Mouse (Mus musculus) CH12.LX (cell line): ENCODE measurements at regions not wholly inside any gene's neighbourhood (a gene's known extent, or its start where the extent isn't known, plus 50 kb on each side); places are given as distances from the start of the nearest gene placed in this dataset.

Source experiments
- DNase-seq: peaks from one replicate; pipeline ENCODE4 v3.0.0-alpha.2; 2013; ENCODE audit errors: extremely low read depth
- H3K27ac ChIP-seq: 2 replicates; pipeline ENCODE4 v1.5.1; 2012; ENCODE audit warnings: low read depth, mild to moderate bottlenecking, control low read depth, moderate library complexity; ENCODE audit not compliant: insufficient read depth
- H3K27me3 ChIP-seq: replicated peaks from 2 replicates; pipeline ENCODE3; 2012; ENCODE audit warnings: inconsistent platforms
- H3K36me3 ChIP-seq, 2 experiments: replicated peaks in 1 of 2; 2 replicates each; pipeline versions ENCODE3 to v1.6.1; 2012; ENCODE audit warnings: inconsistent platforms in 1 of 2, low read length in 1 of 2, mild to moderate bottlenecking in 1 of 2, mixed read lengths in 1 of 2, moderate library complexity in 1 of 2; ENCODE audit not compliant: control insufficient read depth in 1 of 2, insufficient read depth in 1 of 2
- H3K4me1 ChIP-seq, 2 experiments: 2 replicates each; pipeline ENCODE4 v1.6.1; 2012; ENCODE audit warnings: inconsistent platforms in 1 of 2, moderate library complexity in 1 of 2; ENCODE audit not compliant: insufficient read depth in 2 of 2, control insufficient read depth in 1 of 2
- H3K4me2 ChIP-seq: 2 replicates; pipeline ENCODE4 v1.6.1; 2012; ENCODE audit warnings: low read depth, mild to moderate bottlenecking, control low read depth; ENCODE audit not compliant: poor library complexity, insufficient read depth, severe bottlenecking
- H3K4me3 ChIP-seq, 3 experiments: fragments of 150-350 bp in 1 of 3; sonication (generic) in 1 of 3; replicated peaks in 1 of 3; 2 replicates each; pipeline versions ENCODE3 to v1.5.1; 2011 to 2012; ENCODE audit warnings: low read depth in 2 of 3, low read length in 2 of 3, mild to moderate bottlenecking in 2 of 3, moderate library complexity in 2 of 3, control low read depth in 1 of 3, improper control_type of control experiment in 1 of 3, inconsistent platforms in 1 of 3, mixed read lengths in 1 of 3; ENCODE audit not compliant: poor library complexity in 1 of 3
- H3K79me2 ChIP-seq: replicated peaks from 2 replicates; pipeline ENCODE4 v1.6.1; 2012; ENCODE audit warnings: mild to moderate bottlenecking, moderate library complexity; ENCODE audit not compliant: control insufficient read depth, poor library complexity, insufficient read depth, severe bottlenecking; ENCODE audit errors: extremely low read depth
- H3K9ac ChIP-seq: 2 replicates; pipeline ENCODE4 v1.6.1; 2012; ENCODE audit warnings: low read depth, mild to moderate bottlenecking, control low read depth, moderate library complexity; ENCODE audit not compliant: insufficient read depth
- H3K9me3 ChIP-seq: replicated peaks from 2 replicates; pipeline ENCODE3; 2012; ENCODE audit warnings: low read length, inconsistent platforms, mixed read lengths
- BHLHE40 ChIP-seq: IDR thresholded peaks from 2 replicates; pipeline ENCODE4 v1.6.1; 2011; ENCODE audit warnings: mild to moderate bottlenecking, low read depth, low read length, improper control_type of control experiment
- CTCF ChIP-seq, 2 experiments: IDR thresholded peaks in 1 of 2; conservative IDR thresholded peaks in 1 of 2; 2 replicates each; pipeline ENCODE4 v1.5.1; 2011 to 2012; ENCODE audit warnings: low read depth in 2 of 2, low read length in 2 of 2, improper control_type of control experiment in 1 of 2, inconsistent platforms in 1 of 2, mild to moderate bottlenecking in 1 of 2, moderate library complexity in 1 of 2
- EP300 ChIP-seq: IDR thresholded peaks from 2 replicates; pipeline ENCODE4 v1.6.1; 2011; ENCODE audit warnings: low read length, improper control_type of control experiment
- ETS1 ChIP-seq: conservative IDR thresholded peaks from 2 replicates; pipeline ENCODE4 v1.6.1; 2012; ENCODE audit warnings: low read depth, mild to moderate bottlenecking, inconsistent platforms, low read length, improper control_type of control experiment, moderate library complexity
- IRF4 ChIP-seq: IDR thresholded peaks from 2 replicates; pipeline ENCODE4 v1.6.1; 2014; ENCODE audit warnings: low read depth, mild to moderate bottlenecking, inconsistent platforms, low read length, improper control_type of control experiment
- JUND ChIP-seq: conservative IDR thresholded peaks from 2 replicates; pipeline ENCODE4 v1.6.1; 2011; ENCODE audit warnings: low read depth, low read length, improper control_type of control experiment
- MAFK ChIP-seq: IDR thresholded peaks from 2 replicates; pipeline ENCODE4 v1.6.1; 2011; ENCODE audit warnings: low read length, improper control_type of control experiment; ENCODE audit not compliant: insufficient replicate concordance
- MAX ChIP-seq: IDR thresholded peaks from 2 replicates; pipeline ENCODE4 v1.6.1; 2011; ENCODE audit warnings: low read length, improper control_type of control experiment
- MEF2A ChIP-seq: IDR thresholded peaks from 2 replicates; pipeline ENCODE4 v1.6.1; 2014; ENCODE audit warnings: low read depth, mild to moderate bottlenecking, inconsistent platforms, low read length, improper control_type of control experiment, borderline replicate concordance
- MXI1 ChIP-seq: IDR thresholded peaks from 2 replicates; pipeline ENCODE4 v1.6.1; 2011; ENCODE audit warnings: mild to moderate bottlenecking, low read depth, low read length, improper control_type of control experiment
- NELFE ChIP-seq: IDR thresholded peaks from 2 replicates; pipeline ENCODE4 v1.6.1; 2011; ENCODE audit warnings: low read depth, low read length, improper control_type of control experiment
- POLR2AphosphoS2 ChIP-seq: IDR thresholded peaks from 2 replicates; pipeline ENCODE4 v1.6.1; 2011; ENCODE audit warnings: low read depth, low read length, improper control_type of control experiment
- RCOR1 ChIP-seq: conservative IDR thresholded peaks from 2 replicates; pipeline ENCODE4 v1.6.1; 2012; ENCODE audit warnings: low read depth, mild to moderate bottlenecking, inconsistent platforms, low read length, improper control_type of control experiment
- SIN3A ChIP-seq: IDR thresholded peaks from 2 replicates; pipeline ENCODE4 v1.6.1; 2012; ENCODE audit warnings: low read length, improper control_type of control experiment, inconsistent platforms
- SMC3 ChIP-seq: IDR thresholded peaks from 2 replicates; pipeline ENCODE4 v1.6.1; 2011; ENCODE audit warnings: low read depth, low read length, improper control_type of control experiment
- TCF12 ChIP-seq: IDR thresholded peaks from 2 replicates; pipeline ENCODE4 v1.6.1; 2014; ENCODE audit warnings: low read depth, mild to moderate bottlenecking, inconsistent platforms, low read length, improper control_type of control experiment
- UBTF ChIP-seq: IDR thresholded peaks from 2 replicates; pipeline ENCODE4 v1.6.1; 2012; ENCODE audit warnings: low read depth, mild to moderate bottlenecking, inconsistent platforms, low read length, improper control_type of control experiment, moderate library complexity
- USF1 ChIP-seq: IDR thresholded peaks from 2 replicates; pipeline ENCODE4 v1.6.1; 2014; ENCODE audit warnings: low read depth, mild to moderate bottlenecking, inconsistent platforms, low read length, improper control_type of control experiment
- USF2 ChIP-seq: conservative IDR thresholded peaks from 2 replicates; pipeline ENCODE4 v1.6.1; 2011; ENCODE audit warnings: low read depth, low read length, improper control_type of control experiment
- ZKSCAN1 ChIP-seq: IDR thresholded peaks from 2 replicates; pipeline ENCODE4 v1.6.1; 2012; ENCODE audit warnings: low read depth, inconsistent platforms, low read length, improper control_type of control experiment, borderline replicate concordance
- ZMIZ1 ChIP-seq: IDR thresholded peaks from 2 replicates; pipeline ENCODE4 v1.6.1; 2012; ENCODE audit warnings: low read depth, mild to moderate bottlenecking, inconsistent platforms, low read length, improper control_type of control experiment
- ZNF384 ChIP-seq: IDR thresholded peaks from 2 replicates; pipeline ENCODE4 v1.6.1; 2012; ENCODE audit warnings: low read depth, low read length, improper control_type of control experiment, inconsistent platforms
- dilution Hi-C: fragments of 300-500 bp; cut with MboI; formaldehyde crosslinking; loops from 2 replicates; pipeline ENCODE4 v1.14.3; 2020; ENCODE audit warnings: low sequenced_read_pairs; ENCODE audit not compliant: extremely low pct_unique_long_range_greater_than_20kb, extremely low pct_ligation_motif_present
- in situ Hi-C: fragments of 300-500 bp; cut with MboI; formaldehyde crosslinking; loops from 3 replicates; pipeline ENCODE4 v1.14.3; 2019; ENCODE audit warnings: low sequenced_read_pairs, low pct_ligation_motif_present, low pct_unique_long_range_greater_than_20kb, mixed read lengths

DNA sequence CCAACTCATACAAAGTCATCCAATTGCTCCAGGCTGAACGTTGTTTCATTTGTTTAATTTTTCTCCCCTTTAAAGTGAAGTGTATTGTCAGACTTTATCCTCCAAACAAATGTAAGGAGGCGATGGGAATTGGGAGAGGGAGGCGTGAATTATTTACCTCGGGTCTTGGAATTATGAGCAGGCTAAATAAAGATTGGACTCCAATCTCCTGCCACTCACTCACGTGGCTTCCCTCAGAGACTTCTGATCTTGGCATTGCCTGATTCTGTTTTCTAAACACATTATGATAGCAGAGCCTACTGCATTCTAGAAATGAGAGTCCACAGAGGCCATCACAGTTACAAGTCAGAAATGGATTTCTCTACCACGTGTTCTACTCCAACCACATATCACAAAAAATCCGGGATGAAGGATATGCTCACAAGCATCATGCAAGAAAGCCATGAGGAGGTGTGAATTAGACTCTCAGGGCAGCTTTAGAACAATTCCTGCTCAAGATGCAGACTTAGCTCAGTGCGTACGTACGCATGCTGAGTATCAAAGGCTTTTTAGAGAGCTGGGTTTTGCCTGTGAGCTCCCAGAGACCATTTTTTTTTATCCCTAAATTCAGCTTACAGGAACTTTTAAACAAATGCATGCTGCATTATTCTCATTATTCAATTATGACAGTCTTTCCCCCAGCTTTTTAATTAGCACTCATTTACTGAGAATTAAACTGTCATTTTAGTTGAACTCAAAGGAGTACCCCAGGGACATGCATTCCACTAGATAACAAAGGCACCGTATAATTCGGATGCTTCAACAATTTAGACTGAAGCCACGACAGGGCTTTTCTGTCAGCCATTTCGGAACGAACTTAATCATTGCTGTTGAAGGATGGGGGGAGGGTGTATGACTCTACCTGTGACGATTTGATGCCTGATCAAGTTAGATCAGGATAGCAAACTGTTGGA lies 269.2 kb upstream of the Ubash3b start:
- dilution Hi-C loops (no loop called here), in situ Hi-C loops (no loop called here)
- Histone ChIP-seq H3K27me3 (no peaks in the 10 kb centered on the region), H3K79me2 (no peaks in the 10 kb centered on the region), H3K36me3 (no peaks in the 10 kb centered on the region), H3K9ac (no peak overlapping the region), H3K4me3 (no peak overlapping the region), H3K4me2 (no peak overlapping the region), H3K4me1 (peaks cover 8 to 45% of the 10 kb centered on the region in 2 experiments; a peak in 3 of 4 replicates), H3K9me3 (no peaks in the 10 kb centered on the region), H3K27ac (no peak overlapping the region)
- TF ChIP-seq ZNF384, result no peak
- no peak for TF ChIP-seq RCOR1
- no peak for TF ChIP-seq POLR2AphosphoS2
- no peak for TF ChIP-seq MXI1
- TF ChIP-seq UBTF, result no peak
- no peak for TF ChIP-seq IRF4
- no peak for TF ChIP-seq ZMIZ1
- TF ChIP-seq ETS1, result no peak
- no peak for TF ChIP-seq CTCF (conservative IDR thresholded peaks at IDR 0.05 in 1 of 2, IDR thresholded peaks at IDR 0.05 in 1 of 2; ENCODE audit: low read depth in 2 of 2, low read length in 2 of 2)
- no peak for TF ChIP-seq TCF12
- TF ChIP-seq SIN3A, result no peak
- no peak for TF ChIP-seq USF1
- TF ChIP-seq USF2, result no peak
- no peak for TF ChIP-seq BHLHE40
- no peak for TF ChIP-seq JUND
- no peak for DNase-seq

DNA sequence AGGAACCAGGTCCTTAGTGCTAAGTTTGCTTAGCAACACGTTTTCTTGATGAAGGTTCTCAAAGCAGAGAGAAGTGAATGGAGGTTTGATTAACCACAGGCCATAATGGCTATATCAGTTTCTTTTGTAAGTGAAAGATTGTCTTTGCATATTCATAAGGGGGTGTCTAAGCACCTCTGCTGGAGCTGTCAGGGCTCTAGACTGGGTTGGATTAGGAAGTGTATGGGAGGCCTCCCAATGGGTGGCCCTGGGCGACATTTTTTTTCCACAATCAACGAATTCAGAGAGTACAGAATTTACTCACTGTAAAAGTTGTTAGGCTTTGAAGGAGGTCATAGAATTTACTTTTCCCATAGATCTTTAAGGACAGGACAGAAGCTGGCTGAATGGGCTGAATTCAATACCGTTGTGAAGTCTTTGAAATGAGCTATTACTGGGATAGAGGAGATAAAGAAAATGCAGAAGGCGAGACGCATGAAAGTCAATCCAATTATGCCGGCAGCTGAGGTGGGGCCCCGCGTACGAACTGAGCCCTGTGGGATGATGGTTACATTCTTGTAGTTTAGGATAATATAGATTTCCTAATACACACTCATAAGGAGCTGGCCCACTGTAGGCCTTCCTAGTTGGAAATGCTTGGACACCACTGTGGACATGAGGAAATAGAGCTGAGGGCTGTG lies 268.4 kb upstream of the Ubash3b start:
- no peak overlapping the region for H3K9ac ChIP-seq
- no peak overlapping the region for H3K4me2 ChIP-seq
- no peak for DNase-seq
- no peak for TF ChIP-seq MAFK
- no peak for TF ChIP-seq EP300
- TF ChIP-seq SMC3, result no peak
- no peak for TF ChIP-seq MEF2A
- TF ChIP-seq MAX, result no peak
- no peak for TF ChIP-seq ZMIZ1
- TF ChIP-seq RCOR1, result no peak
- no peak for TF ChIP-seq POLR2AphosphoS2
- TF ChIP-seq NELFE, result no peak
- TF ChIP-seq ZKSCAN1, result no peak
- dilution Hi-C loops, result no loop called here
- H3K36me3 ChIP-seq, result no peaks in the 10 kb centered on the region
- in situ Hi-C loops, result no loop called here
- H3K79me2 ChIP-seq, result no peaks in the 10 kb centered on the region
- H3K27me3 ChIP-seq, result no peaks in the 10 kb centered on the region
- H3K4me1 ChIP-seq, result peaks cover 8 to 40% of the 10 kb centered on the region in 2 experiments; a peak in 3 of 4 replicates
- no peak overlapping the region for H3K4me3 ChIP-seq
- H3K27ac ChIP-seq, result no peak overlapping the region
- H3K9me3 ChIP-seq, result no peaks in the 10 kb centered on the region
